Mouse (Mus musculus): Measurements from ENCODE around the gene Afmid.

Afmid gene

GRCm38 (mm10) chr11:117879676-117880075 is 54.0 kb downstream of the Afmid start:
- no peak for DNase-seq (ENCODE audit: low spot score in 2 of 2)

- DNase-seq (ENCODE audit: low spot score in 2 of 2) = no peak
Observed at GRCm38 (mm10) chr11:117880336-117880976, 54.7 kb downstream of the Afmid start.

- DNase-seq (ENCODE audit: low spot score in 2 of 2) = no peak
Observed at GRCm38 (mm10) chr11:117880977-117881358, 55.2 kb downstream of the Afmid start.

GRCm38 (mm10) chr11:117881787-117882186 is 56.1 kb downstream of the Afmid start:
- DNase-seq (ENCODE audit: low spot score in 2 of 2) = no peak

GRCm38 (mm10) chr11:117882208-117882607 is 56.5 kb downstream of the Afmid start:
- DNase-seq (ENCODE audit: low spot score in 2 of 2) = no peak

GRCm38 (mm10) chr11:117886000-117886399 is 60.3 kb downstream of the Afmid start:
- DNase-seq (ENCODE audit: low spot score in 2 of 2) = no peak

- no peak for DNase-seq (ENCODE audit: low spot score in 2 of 2)
Observed at GRCm38 (mm10) chr11:117888168-117888852, 62.6 kb downstream of the Afmid start.

GRCm38 (mm10) chr11:117888853-117889822 is 63.4 kb downstream of the Afmid start:
- DNase-seq (ENCODE audit: low spot score in 2 of 2) = no peak
